Mouse (Mus musculus) cortical plate, adult 2 months (tissue): ENCODE data around the gene Slc19a1.

Source experiments
- CTCF ChIP-seq: fragments of 200-500 bp; IDR thresholded peaks from 2 replicates; pipeline ENCODE4 v1.5.1; 2011; ENCODE audit warnings: mild to moderate bottlenecking, control low read depth, low read length; ENCODE audit not compliant: insufficient read depth; ENCODE audit errors: extremely low read depth
- POLR2A ChIP-seq: fragments of 200-500 bp; IDR thresholded peaks from 2 replicates; pipeline ENCODE4 v1.6.1; 2011; ENCODE audit warnings: mild to moderate bottlenecking, low read length, control low read depth; ENCODE audit not compliant: insufficient read depth; ENCODE audit errors: extremely low read depth

DNA sequence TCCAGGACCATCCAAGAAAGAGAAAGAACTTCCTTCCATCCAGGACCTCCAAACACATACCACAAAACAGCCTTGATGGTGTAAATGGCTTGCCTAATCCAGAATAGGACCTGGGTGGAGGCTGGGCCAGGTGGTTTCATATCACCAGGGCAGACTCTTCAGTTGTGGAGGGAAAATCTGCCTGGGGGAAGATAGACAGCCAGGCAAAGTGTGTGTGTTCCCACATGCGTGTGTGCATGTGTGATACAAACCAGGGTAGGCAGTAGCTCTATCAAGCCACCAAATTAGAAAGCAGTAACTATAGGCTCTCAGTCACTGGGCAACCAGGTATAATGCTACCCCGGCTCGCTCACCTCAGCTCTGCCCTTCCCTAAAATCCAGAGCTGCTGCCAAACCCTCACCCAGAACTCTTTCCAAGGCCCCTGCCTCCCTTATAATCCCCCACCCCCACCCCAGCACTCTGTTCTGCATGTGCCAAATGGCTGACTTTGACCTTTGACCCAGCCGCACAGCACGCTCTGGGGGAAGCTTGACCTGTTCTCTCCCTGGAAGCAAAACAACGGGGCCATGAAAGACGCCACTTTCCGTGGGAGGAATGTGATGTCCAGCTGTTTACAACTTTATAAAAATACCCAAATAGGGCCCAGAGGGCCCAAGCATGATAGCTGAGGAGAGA, 24.5 kb upstream of the Slc19a1 start:
- TF ChIP-seq CTCF (no peak), POLR2A (no peak)
